Mouse (Mus musculus) MEL (cell line): Measurements from ENCODE around the gene Acp4. TPM values are rescaled to one million over a fixed set of nuclear protein-coding genes. Genes with fewer than 3 reads are reported as not detected.
"Not testable (repeated sequence)": the region's sequence is repeated elsewhere in the genome, so short reads cannot be mapped to it uniquely, and the experiment has no call there.

Experiments used
- DNase-seq: peaks from one replicate; pipeline ENCODE4 v3.0.0; 2011; ENCODE audit warnings: low read depth, low spot score
- H3K27ac ChIP-seq: 2 replicates; pipeline ENCODE4 v1.5.1; 2012; ENCODE audit warnings: low read depth, mild to moderate bottlenecking, control low read depth, low read length, moderate library complexity; ENCODE audit not compliant: control insufficient read depth
- H3K27me3 ChIP-seq, 2 experiments: fragments of 150-350 bp in 1 of 2; sonication (generic) in 1 of 2; 2 replicates each; pipeline ENCODE4 v1.6.1; 2012; ENCODE audit warnings: low read length in 2 of 2, mild to moderate bottlenecking in 2 of 2, improper control_type of control experiment in 1 of 2, moderate library complexity in 1 of 2; ENCODE audit not compliant: insufficient read depth in 2 of 2, control insufficient read depth in 1 of 2
- H3K36me3 ChIP-seq, 2 experiments: 2 replicates each; pipeline ENCODE4 v1.6.1; 2012 to 2014; ENCODE audit warnings: low read length in 2 of 2, improper control_type of control experiment in 1 of 2, inconsistent platforms in 1 of 2, mild to moderate bottlenecking in 1 of 2; ENCODE audit not compliant: insufficient read depth in 2 of 2, control insufficient read depth in 1 of 2
- H3K4me1 ChIP-seq, 2 experiments: fragments of 150-350 bp in 1 of 2; sonication (generic) in 1 of 2; 2 replicates each; pipeline ENCODE4 v1.6.1; 2012; ENCODE audit warnings: low read length in 2 of 2, improper control_type of control experiment in 1 of 2, mild to moderate bottlenecking in 1 of 2; ENCODE audit not compliant: insufficient read depth in 2 of 2, control insufficient read depth in 1 of 2
- H3K4me3 ChIP-seq, 2 experiments: fragments of 150-350 bp in 1 of 2; sonication (generic) in 1 of 2; 2 replicates each; pipeline ENCODE4 v1.5.1; 2012; ENCODE audit warnings: low read depth in 2 of 2, low read length in 2 of 2, mild to moderate bottlenecking in 2 of 2, moderate library complexity in 2 of 2, control low read depth in 1 of 2, improper control_type of control experiment in 1 of 2; ENCODE audit not compliant: control insufficient read depth in 1 of 2, insufficient read depth in 1 of 2
- H3K79me2 ChIP-seq: 2 replicates; pipeline ENCODE4 v1.6.1; 2012; ENCODE audit warnings: mild to moderate bottlenecking, low read length, moderate library complexity; ENCODE audit not compliant: control insufficient read depth, poor library complexity, insufficient read depth
- H3K9ac ChIP-seq: 2 replicates; pipeline ENCODE4 v1.6.1; 2012; ENCODE audit warnings: low read depth, mild to moderate bottlenecking, control low read depth, low read length, moderate library complexity; ENCODE audit not compliant: control insufficient read depth, poor library complexity, severe bottlenecking
- H3K9me3 ChIP-seq: fragments of 150-350 bp; sonication (generic); replicated peaks from 2 replicates; pipeline ENCODE4 v1.6.1; 2012; ENCODE audit warnings: mild to moderate bottlenecking, low read length, improper control_type of control experiment, moderate library complexity; ENCODE audit not compliant: insufficient read depth
- BHLHE40 ChIP-seq: IDR thresholded peaks from 2 replicates; pipeline ENCODE4 v1.6.1; 2012; ENCODE audit warnings: low read depth, mild to moderate bottlenecking, inconsistent platforms, low read length, improper control_type of control experiment, borderline replicate concordance
- CHD1 ChIP-seq: IDR thresholded peaks from 2 replicates; pipeline ENCODE4 v1.6.1; 2012; ENCODE audit warnings: low read depth, mild to moderate bottlenecking, inconsistent platforms, low read length, improper control_type of control experiment
- E2F4 ChIP-seq: IDR thresholded peaks from 2 replicates; pipeline ENCODE4 v1.6.1; 2011; ENCODE audit warnings: low read depth, low read length, improper control_type of control experiment, borderline replicate concordance
- ELF1 ChIP-seq: IDR thresholded peaks from 2 replicates; pipeline ENCODE4 v1.6.1; 2014; ENCODE audit warnings: low read depth, mild to moderate bottlenecking, inconsistent platforms, low read length, improper control_type of control experiment, moderate library complexity
- ETS1 ChIP-seq: IDR thresholded peaks from 2 replicates; pipeline ENCODE4 v1.6.1; 2012; ENCODE audit warnings: low read depth, mild to moderate bottlenecking, inconsistent platforms, low read length, improper control_type of control experiment, moderate library complexity
- GABPA ChIP-seq: IDR thresholded peaks from 2 replicates; pipeline ENCODE4 v1.6.1; 2012; ENCODE audit warnings: low read depth, mild to moderate bottlenecking, inconsistent platforms, low read length, improper control_type of control experiment, moderate library complexity
- GATA1 ChIP-seq: IDR thresholded peaks from 2 replicates; pipeline ENCODE4 v1.6.1; 2011; ENCODE audit warnings: low read depth, low read length, improper control_type of control experiment
- HCFC1 ChIP-seq: IDR thresholded peaks from 2 replicates; pipeline ENCODE4 v1.6.1; 2012; ENCODE audit warnings: low read depth, mild to moderate bottlenecking, inconsistent platforms, low read length, improper control_type of control experiment, moderate library complexity
- MAFK ChIP-seq: IDR thresholded peaks from 2 replicates; pipeline ENCODE4 v1.6.1; 2011; ENCODE audit warnings: low read depth, mild to moderate bottlenecking, low read length, improper control_type of control experiment, borderline replicate concordance
- MAZ ChIP-seq: IDR thresholded peaks from 2 replicates; pipeline ENCODE4 v1.6.1; 2012; ENCODE audit warnings: low read depth, mild to moderate bottlenecking, inconsistent platforms, low read length, improper control_type of control experiment
- MXI1 ChIP-seq: IDR thresholded peaks from 2 replicates; pipeline ENCODE4 v1.6.1; 2011; ENCODE audit warnings: mild to moderate bottlenecking, low read depth, low read length, improper control_type of control experiment
- NELFE ChIP-seq: IDR thresholded peaks from 2 replicates; pipeline ENCODE4 v1.6.1; 2011; ENCODE audit warnings: low read depth, low read length, improper control_type of control experiment
- POLR2A ChIP-seq, 2 experiments: IDR thresholded peaks; 2 replicates each; pipeline ENCODE4 v1.6.1; 2011 to 2012; ENCODE audit warnings: low read length in 2 of 2, mild to moderate bottlenecking in 2 of 2, control low read depth in 1 of 2, improper control_type of control experiment in 1 of 2, low read depth in 1 of 2, moderate library complexity in 1 of 2; ENCODE audit not compliant: control insufficient read depth in 1 of 2, insufficient read depth in 1 of 2, poor library complexity in 1 of 2
- POLR2AphosphoS2 ChIP-seq: IDR thresholded peaks from 2 replicates; pipeline ENCODE4 v1.6.1; 2011; ENCODE audit warnings: low read length, improper control_type of control experiment
- RCOR1 ChIP-seq: IDR thresholded peaks from 2 replicates; pipeline ENCODE4 v1.6.1; 2012; ENCODE audit warnings: low read depth, mild to moderate bottlenecking, inconsistent platforms, low read length, improper control_type of control experiment
- SMC3 ChIP-seq: IDR thresholded peaks from 2 replicates; pipeline ENCODE4 v1.6.1; 2011; ENCODE audit warnings: low read depth, low read length, improper control_type of control experiment
- TAL1 ChIP-seq: IDR thresholded peaks from 2 replicates; pipeline ENCODE4 v1.6.1; 2012; ENCODE audit warnings: mild to moderate bottlenecking, inconsistent platforms, low read length, moderate library complexity, mixed read lengths
- TBP ChIP-seq: IDR thresholded peaks from 2 replicates; pipeline ENCODE4 v1.8.0; 2011; ENCODE audit warnings: low read depth, low read length, improper control_type of control experiment
- UBTF ChIP-seq: IDR thresholded peaks from 2 replicates; pipeline ENCODE4 v1.6.1; 2012; ENCODE audit warnings: low read depth, mild to moderate bottlenecking, inconsistent platforms, low read length, improper control_type of control experiment, moderate library complexity, borderline replicate concordance; ENCODE audit not compliant: insufficient read depth
- USF1 ChIP-seq: IDR thresholded peaks from 2 replicates; pipeline ENCODE4 v1.6.1; 2014; ENCODE audit warnings: low read depth, mild to moderate bottlenecking, inconsistent platforms, low read length, improper control_type of control experiment, moderate library complexity
- USF2 ChIP-seq, 2 experiments: IDR thresholded peaks; 2 replicates each; pipeline ENCODE4 v1.6.1; 2011 to 2012; ENCODE audit warnings: improper control_type of control experiment in 2 of 2, low read length in 2 of 2, borderline replicate concordance in 1 of 2, inconsistent platforms in 1 of 2, low read depth in 1 of 2, mild to moderate bottlenecking in 1 of 2; ENCODE audit not compliant: insufficient read depth in 1 of 2
- ZKSCAN1 ChIP-seq: IDR thresholded peaks from 2 replicates; pipeline ENCODE4 v1.6.1; 2012; ENCODE audit warnings: low read depth, mild to moderate bottlenecking, inconsistent platforms, low read length, improper control_type of control experiment, moderate library complexity
- ZMIZ1 ChIP-seq: IDR thresholded peaks from 2 replicates; pipeline ENCODE4 v1.6.1; 2012; ENCODE audit warnings: low read depth, mild to moderate bottlenecking, inconsistent platforms, low read length, improper control_type of control experiment, moderate library complexity
- ZNF384 ChIP-seq: IDR thresholded peaks from 2 replicates; pipeline ENCODE4 v1.6.1; 2012; ENCODE audit warnings: low read depth, mild to moderate bottlenecking, inconsistent platforms, low read length, improper control_type of control experiment
- polyA plus RNA-seq, 2 experiments: library from polyadenylated mRNA; stranded (reverse) in 1 of 2; unstranded in 1 of 2; fragments of >175 nt in 1 of 2; fragments of >200 nt in 1 of 2; gene quantifications; 2 replicates each; pipeline versions ENCODE4 v1.2.1 to v1.2.4; 2012; ENCODE audit warnings: low replicate concordance in 2 of 2, low read depth in 1 of 2; ENCODE audit not compliant: insufficient read length in 2 of 2, insufficient read depth in 1 of 2, missing spikeins in 1 of 2
- total RNA-seq: library from RNA; depleted of rRNA; stranded (reverse); fragments of 300-350 nt; gene quantifications from 2 replicates; pipeline ENCODE4 v1.2.3, GENCODE M21; 2012

Acp4 gene
- total and polyA plus RNA-seq, 3 experiments: 0.12 to 0.14 TPM; not detected in 1

DNA sequence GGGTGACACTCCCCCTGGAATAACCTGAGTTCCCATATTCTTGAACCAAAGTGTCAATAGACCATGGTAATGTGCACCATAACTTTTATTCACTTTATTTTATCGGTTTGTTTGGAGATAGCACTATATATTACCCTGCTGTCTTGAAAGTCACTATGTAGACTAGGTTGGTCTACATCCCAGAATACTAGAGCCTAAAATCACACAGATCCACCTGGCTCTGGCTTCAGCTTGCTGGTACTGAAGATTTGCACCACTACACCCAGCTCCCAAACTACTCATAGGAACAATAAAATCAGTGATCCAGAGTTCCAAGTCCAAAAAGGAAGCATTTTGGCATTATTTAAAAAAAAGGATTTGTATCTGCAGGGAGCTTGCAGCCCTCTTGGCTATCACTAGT is 41.5 kb downstream of the Acp4 start, which contains the start of gene Klk1b5:
TSS of gene Klk1b5 (plus strand) at position 301 of the 400 bp plus-strand sequence.
- no peak for TF ChIP-seq RCOR1
- no peak for TF ChIP-seq CHD1
- no peak for TF ChIP-seq HCFC1
- TF ChIP-seq ZNF384: no peak
- TF ChIP-seq E2F4: no peak
- no peak for TF ChIP-seq GABPA
- no peak for TF ChIP-seq NELFE
- no peak for TF ChIP-seq MAFK
- TF ChIP-seq POLR2AphosphoS2: no peak
- no peak for TF ChIP-seq ELF1

DNA sequence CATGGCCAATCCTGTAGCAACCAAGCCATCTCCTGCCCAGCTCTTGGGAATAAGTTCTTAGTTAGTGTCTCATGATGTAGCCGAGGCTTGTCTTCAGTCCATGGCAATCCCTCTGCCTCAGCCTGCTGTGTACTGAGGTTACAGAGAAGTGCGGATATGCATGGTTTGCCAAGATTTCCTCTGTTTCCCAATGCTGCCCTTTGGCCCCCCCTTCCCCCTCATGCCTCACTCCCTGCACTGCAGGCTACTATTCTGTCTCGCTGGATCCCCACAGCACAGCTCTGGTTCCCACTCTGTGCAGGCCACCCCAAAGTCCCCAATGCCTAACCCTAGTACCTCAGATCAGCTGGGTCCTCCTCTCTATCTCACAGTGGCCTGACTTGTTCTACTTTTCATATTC is 48.9 kb downstream of the Acp4 start:
- H3K9ac ChIP-seq: no peak overlapping the region
- DNase-seq: no peak
- TF ChIP-seq TBP: no peak
- TF ChIP-seq CHD1: no peak
- TF ChIP-seq ETS1: no peak
- TF ChIP-seq ZMIZ1: no peak
- TF ChIP-seq MXI1: no peak
- no peak for TF ChIP-seq USF1
- TF ChIP-seq SMC3: no peak
- no peak for TF ChIP-seq USF2 (IDR thresholded peaks at IDR 0.05; ENCODE audit: borderline replicate concordance in 1 of 2, insufficient read depth in 1 of 2, low read depth in 1 of 2, low read length in 2 of 2)
- no peak for TF ChIP-seq UBTF
- TF ChIP-seq BHLHE40: no peak
- TF ChIP-seq TAL1: no peak
- TF ChIP-seq ZKSCAN1: no peak
- no peak for TF ChIP-seq MAZ
- TF ChIP-seq GATA1: no peak
- TF ChIP-seq E2F4: no peak
- no peak for TF ChIP-seq POLR2A (IDR thresholded peaks at IDR 0.05; ENCODE audit: control insufficient read depth in 1 of 2, insufficient read depth in 1 of 2, low read depth in 1 of 2, low read length in 2 of 2, poor library complexity in 1 of 2)
- TF ChIP-seq ELF1: no peak
- H3K9me3 ChIP-seq: no peaks in the 10 kb centered on the region
- no peak overlapping the region for H3K4me3 ChIP-seq
- no peaks in the 10 kb centered on the region for H3K36me3 ChIP-seq
- no peaks in the 10 kb centered on the region for H3K79me2 ChIP-seq
- H3K4me1 ChIP-seq: no peaks in the 10 kb centered on the region
- no peak overlapping the region for H3K27ac ChIP-seq
- no peaks in the 10 kb centered on the region for H3K27me3 ChIP-seq

More for the DNA sequence above, 41.5 kb downstream of the Acp4 start, which contains the start of gene Klk1b5:
- no peaks in the 10 kb centered on the region for H3K4me1 ChIP-seq
- no peak within 1 kb of the TSS for H3K9ac ChIP-seq
- H3K9me3 ChIP-seq: no peaks in the 10 kb centered on the region
- H3K4me3 ChIP-seq: no peak within 1 kb of the TSS
- no peaks in the 10 kb centered on the region for H3K36me3 ChIP-seq
- no peaks in the 10 kb centered on the region for H3K79me2 ChIP-seq
- H3K27me3 ChIP-seq: no peaks in the 10 kb centered on the region
- H3K27ac ChIP-seq: no peak within 1 kb of the TSS
- DNase-seq: no peak

DNA sequence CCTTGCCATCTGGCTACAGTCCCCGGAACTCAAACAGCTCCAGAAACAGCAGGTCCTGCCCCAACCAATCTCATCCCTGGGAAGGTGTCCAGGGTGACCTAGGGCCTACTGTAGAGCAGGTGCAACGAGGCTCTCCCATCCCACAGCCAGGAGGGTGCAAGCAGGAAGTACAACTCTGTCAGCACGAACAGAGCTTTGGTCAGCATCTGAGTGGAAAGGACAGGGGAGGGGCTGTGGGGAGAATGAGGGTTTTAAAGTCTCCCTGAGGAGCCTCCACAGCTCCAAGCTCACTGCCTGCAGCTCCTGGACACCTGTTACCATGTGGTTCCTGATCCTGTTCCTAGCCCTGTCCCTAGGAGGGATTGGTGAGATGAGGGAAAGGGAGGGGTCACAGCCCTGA is 50.0 kb downstream of the Acp4 start, which contains the start of gene Klk1b4:
TSS of gene Klk1b4 (plus strand) at position 301 of the 400 bp plus-strand sequence.
- H3K27ac ChIP-seq, H3K36me3 ChIP-seq, H3K79me2 ChIP-seq, H3K4me3 ChIP-seq, H3K9ac ChIP-seq, H3K27me3 ChIP-seq, H3K4me1 ChIP-seq, H3K9me3 ChIP-seq, DNase-seq: not testable (repeated sequence)
